Mouse (Mus musculus): Measurements from ENCODE around the gene Slc25a3. TPM values are rescaled to one million over a fixed set of nuclear protein-coding genes. Genes with fewer than 3 reads are reported as not detected.

Gene Slc25a3
- total RNA-seq, 2 experiments from 2014 or later, result 501 to 539 TPM

DNA sequence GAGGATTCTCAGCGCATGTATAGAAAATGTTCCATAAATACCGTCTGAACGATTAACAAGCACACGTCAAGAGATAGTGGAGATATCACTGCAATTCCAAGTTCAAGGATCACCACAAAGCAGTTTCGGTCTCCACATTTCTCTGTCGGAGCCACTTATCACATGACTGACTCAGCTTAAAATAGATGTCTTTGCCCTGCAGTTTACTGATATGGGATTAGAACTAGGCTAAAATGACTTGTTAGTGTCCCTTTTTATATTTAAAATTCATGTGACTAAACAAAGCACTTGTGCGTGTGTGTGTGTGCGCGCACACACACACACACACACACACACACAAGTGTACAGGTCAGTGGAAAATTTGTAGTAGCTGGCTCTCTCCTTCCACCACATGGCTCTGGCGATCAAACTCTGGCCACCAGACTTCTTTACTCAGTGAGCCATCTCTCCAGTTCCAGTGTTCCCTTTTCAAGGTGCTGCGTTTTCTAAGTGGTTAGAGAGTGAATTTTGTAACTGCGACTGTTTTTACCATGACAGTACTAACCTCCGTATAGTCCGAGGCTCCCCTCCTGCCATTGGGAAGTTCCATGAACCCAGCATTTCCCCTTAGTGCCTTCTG, 15.4 kb upstream of the Slc25a3 start:
- intact Hi-C loops (cut with DNase I), result no loop called here
- no peak for DNase-seq (ENCODE audit: extremely low spot score in 1 of 2, low spot score in 2 of 2)
- no peak for TF ChIP-seq CTCF (IDR thresholded peaks at IDR 0.05)
- Histone ChIP-seq H3K4me3 (no peak overlapping the region), H3K27ac (no peak overlapping the region)

DNA sequence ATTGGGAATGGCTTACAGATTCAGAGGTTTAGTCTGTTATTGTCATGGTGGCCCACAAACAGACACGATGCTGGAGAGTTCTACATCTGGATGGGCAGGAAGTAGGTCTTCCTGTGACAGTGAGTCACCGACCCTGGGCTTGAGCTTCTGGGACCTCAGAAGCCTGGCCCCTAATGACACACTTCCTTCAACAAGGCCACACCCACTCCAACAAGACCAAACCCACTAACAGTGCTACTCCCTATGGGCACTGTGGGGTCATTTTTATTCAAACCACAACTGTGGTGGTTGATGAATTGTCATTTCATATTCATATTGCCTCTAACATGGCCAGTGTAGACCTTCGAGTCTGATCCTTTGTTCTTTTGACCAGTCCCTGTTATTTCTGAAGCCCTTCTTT, 14.5 kb upstream of the Slc25a3 start:
- Histone ChIP-seq H3K4me3 (no peak overlapping the region), H3K27ac (no peak overlapping the region)
- no peak for TF ChIP-seq CTCF (IDR thresholded peaks at IDR 0.05)
- DNase-seq (ENCODE audit: extremely low spot score in 1 of 2, low spot score in 2 of 2), result no peak
- intact Hi-C loops (cut with DNase I), result no loop called here

DNA sequence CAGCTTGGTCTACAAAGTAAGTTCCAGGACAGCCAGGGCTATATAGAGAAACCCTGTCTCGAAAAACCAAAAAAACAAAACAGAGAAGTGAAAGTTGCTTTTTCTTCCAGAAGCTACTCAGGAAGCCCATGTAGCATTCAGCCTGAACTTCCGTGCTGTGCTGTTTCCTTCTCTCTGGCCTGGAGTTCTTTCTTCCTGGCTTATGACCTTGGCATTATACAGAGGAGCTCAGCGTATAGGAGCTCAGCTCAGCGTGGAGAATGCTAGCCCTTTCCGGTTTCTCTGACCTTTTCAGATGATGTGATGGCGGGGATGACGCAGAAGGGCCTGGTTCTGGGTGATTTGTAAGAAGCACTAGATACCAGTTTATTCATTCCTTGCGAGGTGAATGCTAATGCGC, 13.5 kb upstream of the Slc25a3 start:
- DNase-seq (ENCODE audit: extremely low spot score in 1 of 2, low spot score in 2 of 2), result no peak
- H3K27ac ChIP-seq, result no peak overlapping the region
- H3K4me3 ChIP-seq, result no peak overlapping the region
- TF ChIP-seq CTCF (IDR thresholded peaks at IDR 0.05), result no peak
- intact Hi-C loops (cut with DNase I), result no loop called here

DNA sequence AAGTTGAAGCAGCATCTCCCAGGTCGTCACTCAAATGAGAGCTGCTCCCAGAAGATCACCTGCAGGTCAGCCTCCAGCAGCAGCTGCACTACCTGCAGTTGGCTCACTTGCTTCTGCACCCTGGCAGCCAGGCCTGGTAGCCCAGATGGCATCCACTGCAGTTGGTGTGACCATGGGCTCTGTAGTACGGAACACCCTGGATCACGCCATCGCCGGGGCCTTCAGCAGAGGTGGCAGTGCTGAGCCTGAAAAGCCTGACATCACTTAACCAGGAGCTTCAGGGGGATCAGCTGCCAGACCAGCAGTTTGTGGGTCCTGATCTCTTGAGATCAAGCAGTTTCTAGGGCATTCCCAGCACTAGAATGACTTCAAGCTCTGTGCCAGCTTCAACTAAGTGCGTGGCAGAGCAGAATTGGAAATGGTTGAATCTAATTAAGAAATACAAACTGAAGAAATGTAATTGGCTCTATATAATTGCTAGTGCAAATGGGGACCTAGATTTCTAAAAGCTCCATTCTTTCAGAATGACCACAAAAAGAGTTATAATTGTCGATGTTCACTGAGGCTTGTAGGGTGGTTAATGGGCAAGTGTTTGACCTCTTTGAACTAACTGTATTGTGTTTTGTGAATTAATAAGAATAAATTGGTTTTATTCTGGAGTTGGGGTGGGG, 11.6 kb upstream of the Slc25a3 start:
- no peak for TF ChIP-seq CTCF (IDR thresholded peaks at IDR 0.05)
- 0 out of 2 replicates have a peak overlapping the region, but pooled peaks have one; percentile 32 for H3K27ac ChIP-seq
- intact Hi-C loops (cut with DNase I), result no loop called here
- DNase-seq (ENCODE audit: extremely low spot score in 1 of 2, low spot score in 2 of 2), result no peak
- H3K4me3 ChIP-seq, result no peak overlapping the region

DNA sequence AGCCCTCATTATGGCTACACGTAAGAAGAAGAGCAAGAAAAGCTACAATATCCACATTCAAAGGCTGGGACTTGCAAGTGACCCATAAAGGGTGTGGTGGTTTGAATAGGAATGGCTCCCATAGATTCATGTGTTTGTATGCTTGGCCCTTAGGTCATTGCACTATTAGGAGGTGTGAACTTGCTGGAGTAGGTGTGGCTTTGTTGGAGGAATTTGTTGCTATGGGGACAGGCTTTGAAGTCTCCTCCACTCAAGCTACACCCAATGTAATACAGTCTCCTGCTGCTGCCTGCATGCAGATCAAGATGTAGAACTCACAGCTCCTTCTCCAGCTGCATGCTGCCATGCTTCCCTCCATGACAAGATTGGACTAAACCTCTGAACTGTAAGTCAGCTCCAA, 7.7 kb upstream of the Slc25a3 start:
- no peak for TF ChIP-seq CTCF (IDR thresholded peaks at IDR 0.05)
- DNase-seq (ENCODE audit: extremely low spot score in 1 of 2, low spot score in 2 of 2), result no peak
- Histone ChIP-seq H3K27ac (no peak overlapping the region), H3K4me3 (no peak overlapping the region)
- intact Hi-C loops (cut with DNase I), result no loop called here

DNA sequence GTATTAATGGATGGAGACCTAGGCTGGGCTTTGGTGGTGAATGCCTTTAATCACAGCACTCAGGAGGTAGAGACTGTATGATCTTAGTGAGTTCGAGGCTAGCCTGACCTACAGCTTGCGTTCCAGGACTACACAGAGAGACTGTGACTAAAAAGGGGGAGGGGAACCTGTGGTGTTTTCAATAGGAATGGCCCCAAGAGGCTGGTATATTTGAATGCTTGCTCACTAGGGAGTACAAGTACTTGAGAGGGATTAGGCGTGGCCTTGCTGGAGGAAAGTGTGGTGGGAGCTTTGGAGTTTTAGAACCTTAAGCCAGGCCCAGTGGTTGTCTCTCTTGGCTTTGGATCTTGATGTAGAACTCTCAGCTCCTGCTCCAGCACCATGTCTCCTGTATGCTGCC, 6.9 kb upstream of the Slc25a3 start:
- intact Hi-C loops (cut with DNase I), result no loop called here
- no peak for TF ChIP-seq CTCF (IDR thresholded peaks at IDR 0.05)
- DNase-seq (ENCODE audit: extremely low spot score in 1 of 2, low spot score in 2 of 2), result no peak
- Histone ChIP-seq H3K4me3 (no peak overlapping the region), H3K27ac (no peak overlapping the region)

DNA sequence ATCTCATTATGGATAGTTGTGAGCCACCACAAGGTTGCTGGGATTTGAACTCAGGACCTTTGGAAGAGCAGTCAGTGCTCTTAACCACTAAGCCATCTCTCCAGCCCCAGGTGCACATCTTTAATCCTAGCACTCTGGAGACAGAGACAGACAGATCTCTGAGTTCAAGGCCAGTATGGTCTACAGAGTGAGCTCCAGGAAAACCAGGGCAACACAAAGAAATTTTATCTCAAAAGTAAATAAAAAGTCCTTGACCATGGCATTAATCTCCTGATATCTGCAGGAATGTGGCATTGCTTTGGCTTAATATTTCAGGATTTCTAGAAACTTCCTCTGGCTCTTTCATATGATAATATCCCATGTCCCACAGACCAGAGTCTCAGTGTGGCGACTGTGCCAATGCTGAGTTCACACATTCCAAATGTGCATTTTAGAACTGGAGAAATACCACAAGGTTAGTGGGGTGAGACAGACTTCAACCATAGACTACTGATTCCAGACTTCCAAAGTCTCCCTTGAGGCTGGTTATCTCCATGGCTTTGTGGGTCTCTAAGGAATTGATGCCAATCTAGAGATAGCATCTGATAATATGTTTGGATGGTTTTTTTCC, 4.8 kb upstream of the Slc25a3 start:
- Histone ChIP-seq H3K4me3 (no peak overlapping the region), H3K27ac (no peak overlapping the region)
- TF ChIP-seq CTCF (IDR thresholded peaks at IDR 0.05), result no peak
- intact Hi-C loops (cut with DNase I), result no loop called here
- DNase-seq (ENCODE audit: extremely low spot score in 1 of 2, low spot score in 2 of 2), result no peak

DNA sequence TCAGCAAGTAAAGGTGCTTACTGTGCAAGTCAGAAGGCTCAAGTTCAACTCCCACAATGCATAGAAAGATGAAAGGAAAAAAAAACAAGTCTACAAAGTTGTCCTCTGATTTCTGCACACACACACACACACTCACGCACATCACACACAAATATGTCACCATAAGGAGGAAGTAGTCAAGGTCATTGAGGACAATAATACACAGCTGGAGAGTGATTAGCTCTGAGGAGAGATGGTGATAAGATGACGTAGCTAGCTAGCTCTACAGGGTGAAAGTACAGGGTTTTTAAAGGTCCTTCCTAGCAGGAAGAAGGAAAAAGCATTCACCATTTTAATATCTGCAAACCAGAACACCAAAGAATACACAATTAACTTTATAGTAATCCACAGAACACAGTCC, 3.5 kb upstream of the Slc25a3 start:
- no peak for DNase-seq (ENCODE audit: extremely low spot score in 1 of 2, low spot score in 2 of 2)
- intact Hi-C loops (cut with DNase I), result no loop called here
- TF ChIP-seq CTCF (IDR thresholded peaks at IDR 0.05), result no peak
- H3K27ac ChIP-seq, result no peak overlapping the region
- H3K4me3 ChIP-seq, result no peak overlapping the region

DNA sequence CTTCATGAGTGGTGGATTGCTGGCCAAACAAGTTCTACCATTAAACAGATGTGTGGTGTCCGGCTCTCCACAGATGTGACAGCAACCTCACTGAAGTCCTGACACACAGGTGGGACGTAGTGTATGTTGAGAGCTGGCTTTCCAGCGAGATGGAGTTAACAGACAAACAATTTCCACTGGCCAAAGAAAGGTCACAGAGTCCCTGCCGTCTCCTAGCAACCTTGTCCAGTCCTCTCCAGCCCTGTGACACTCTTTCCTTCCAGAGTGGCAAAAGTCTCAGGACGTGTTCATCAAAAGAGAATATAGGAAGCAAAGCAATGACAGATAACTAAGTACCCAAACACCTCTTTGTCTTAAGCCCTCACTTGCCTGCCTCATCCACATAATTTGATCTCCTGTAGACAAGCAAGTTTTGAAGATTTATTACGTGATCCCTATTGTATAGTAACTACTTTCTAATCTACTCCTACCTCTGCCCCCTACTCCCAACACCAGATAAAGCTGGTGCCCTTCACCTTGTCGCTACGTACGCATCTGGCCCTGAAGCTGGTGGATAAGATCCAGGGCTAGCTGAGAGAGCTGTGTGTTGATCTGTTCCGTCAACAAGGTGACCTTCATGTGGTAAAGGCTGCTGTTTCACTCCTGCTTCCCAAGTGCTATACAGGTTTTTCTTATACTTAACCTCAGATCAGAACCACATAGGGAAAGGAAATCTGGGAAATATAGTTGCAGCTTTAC, 2.9 kb upstream of the Slc25a3 start:
- Histone ChIP-seq H3K27ac (no peak overlapping the region), H3K4me3 (no peak overlapping the region)
- no peak for DNase-seq (ENCODE audit: extremely low spot score in 1 of 2, low spot score in 2 of 2)
- intact Hi-C loops (cut with DNase I), result no loop called here
- no peak for TF ChIP-seq CTCF (IDR thresholded peaks at IDR 0.05)

DNA sequence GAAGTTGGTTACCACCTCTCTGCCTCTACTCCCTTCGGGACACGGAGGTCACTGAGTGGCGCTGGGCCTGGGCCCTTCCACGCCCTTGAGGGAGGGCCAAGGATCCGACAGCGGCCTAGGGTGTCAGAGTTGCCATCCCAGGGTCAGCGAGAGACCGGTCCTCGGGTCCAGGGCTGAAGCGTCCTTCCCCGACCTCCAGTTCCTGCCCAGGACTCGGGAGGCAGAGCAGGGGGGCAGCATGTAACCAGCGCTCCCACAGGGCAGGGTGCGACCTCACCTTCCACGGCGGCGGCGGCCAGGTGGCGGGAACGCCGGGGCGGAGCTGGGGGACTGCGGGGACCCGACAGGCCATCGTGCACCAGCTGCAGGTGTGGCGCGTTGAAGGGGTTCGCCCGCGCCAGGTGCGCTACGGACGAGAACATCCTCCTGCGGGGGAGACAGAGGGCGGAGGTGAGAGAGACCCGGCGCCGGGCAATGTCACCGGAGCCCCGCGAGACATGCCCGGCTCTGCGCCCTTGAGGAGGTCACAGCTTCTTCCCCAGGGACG, 505 bp downstream of the Slc25a3 start:
- intact Hi-C loops (cut with DNase I), result loop anchor here (5.0 kb wide), 1 partner anchor 41 kb away; the partner anchor contains the start of genes Apaf1 and Ikbip
- Histone ChIP-seq H3K27ac (peak overlapping the region; percentile 100), H3K4me3 (peak overlapping the region; percentile 96)
- peak in 1 of 2 experiments; percentile 20 for DNase-seq (ENCODE audit: extremely low spot score in 1 of 2, low spot score in 2 of 2)
- TF ChIP-seq CTCF (IDR thresholded peaks at IDR 0.05), result no peak

DNA sequence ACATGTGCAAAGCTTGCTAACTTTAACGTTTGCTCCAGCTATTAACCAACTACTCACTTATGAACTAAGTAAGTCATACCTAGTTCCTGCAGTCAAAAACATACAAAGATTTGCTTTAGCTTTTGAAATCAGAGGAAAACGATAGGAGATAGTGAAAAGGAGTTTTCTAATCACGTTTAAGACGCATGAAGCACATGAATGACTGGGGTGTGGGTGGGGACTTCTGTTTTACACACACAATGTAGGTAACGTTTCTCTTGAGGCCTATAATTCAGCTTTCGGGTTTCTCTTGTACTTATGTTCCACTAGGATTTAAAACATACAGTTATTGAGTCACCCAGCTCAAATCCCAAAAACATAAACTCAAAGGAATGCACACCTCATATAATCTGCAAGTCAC, 1.2 kb downstream of the Slc25a3 start:
- intact Hi-C loops (cut with DNase I), result loop anchor here (5.0 kb wide), 1 partner anchor 40 kb away; the partner anchor contains the start of genes Apaf1 and Ikbip
- Histone ChIP-seq H3K4me3 (peak overlapping the region; percentile 96), H3K27ac (peak overlapping the region; percentile 100; the same call in 1 of the 2 replicates)
- DNase-seq (ENCODE audit: extremely low spot score in 1 of 2, low spot score in 2 of 2), result no peak
- no peak for TF ChIP-seq CTCF (IDR thresholded peaks at IDR 0.05)

DNA sequence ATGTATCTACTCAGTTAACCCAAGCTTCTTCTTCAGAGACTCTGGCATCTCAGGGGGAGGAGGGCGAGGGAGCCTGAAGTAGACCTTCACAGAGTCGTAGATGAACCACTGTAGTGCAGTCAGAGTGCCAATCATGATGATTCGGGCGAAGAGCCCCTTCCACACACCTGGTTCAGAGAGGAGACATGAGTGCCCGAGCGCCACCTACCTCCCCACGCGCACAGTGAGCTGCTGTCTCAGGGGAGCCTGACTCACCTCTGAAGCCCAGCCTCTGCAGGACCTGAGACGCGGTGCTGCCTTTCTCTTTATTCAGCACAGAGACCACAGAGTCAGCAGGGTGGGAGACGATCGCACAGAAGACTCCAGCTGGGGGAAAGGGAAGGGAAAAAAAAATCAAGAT, 6.9 kb downstream of the Slc25a3 start:
- no peak for TF ChIP-seq CTCF (IDR thresholded peaks at IDR 0.05)
- intact Hi-C loops (cut with DNase I), result no loop called here
- Histone ChIP-seq H3K4me3 (no peak overlapping the region), H3K27ac (no peak overlapping the region)
- DNase-seq (ENCODE audit: extremely low spot score in 1 of 2, low spot score in 2 of 2), result no peak
